Mouse (Mus musculus) spleen, embryonic (tissue): Measurements from ENCODE around the gene Cct5.

Source experiments
- CTCF ChIA-PET: fragments of 350-600 bp; sonication (Branson Sonifier 250); formaldehyde crosslinking; loops from one replicate; lab custom pipeline; 2022; lab: Charles Lee

Gene Cct5

GRCm38 (mm10) chr15:31565786-31566185 lies 35.8 kb downstream of the Cct5 start:
- CTCF ChIA-PET: no interaction called here

DNA sequence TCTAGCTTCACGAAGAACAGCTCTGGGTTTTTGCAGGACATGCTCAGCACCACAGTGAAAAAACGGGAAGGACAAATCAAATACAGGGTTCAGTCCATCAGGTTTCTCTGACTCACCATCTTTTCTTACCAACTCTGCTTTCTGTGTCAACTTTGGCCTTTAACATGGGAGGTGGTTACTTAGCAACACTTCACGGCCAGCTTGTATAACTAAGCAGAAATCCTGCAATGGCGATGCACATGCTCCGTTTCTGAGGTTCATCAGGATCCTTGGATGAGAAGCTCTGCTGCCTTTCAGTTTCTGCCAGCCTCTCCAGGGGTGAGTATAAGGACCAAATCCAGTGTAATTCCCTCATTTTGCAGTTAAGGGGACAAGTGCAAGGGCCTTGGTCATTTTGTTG lies 36.4 kb downstream of the Cct5 start, which contains the start of gene Cmbl:
Gene Cmbl, plus strand, starts transcription at position 206 of the 400 bp plus-strand sequence.
- CTCF ChIA-PET: no interaction called here

DNA sequence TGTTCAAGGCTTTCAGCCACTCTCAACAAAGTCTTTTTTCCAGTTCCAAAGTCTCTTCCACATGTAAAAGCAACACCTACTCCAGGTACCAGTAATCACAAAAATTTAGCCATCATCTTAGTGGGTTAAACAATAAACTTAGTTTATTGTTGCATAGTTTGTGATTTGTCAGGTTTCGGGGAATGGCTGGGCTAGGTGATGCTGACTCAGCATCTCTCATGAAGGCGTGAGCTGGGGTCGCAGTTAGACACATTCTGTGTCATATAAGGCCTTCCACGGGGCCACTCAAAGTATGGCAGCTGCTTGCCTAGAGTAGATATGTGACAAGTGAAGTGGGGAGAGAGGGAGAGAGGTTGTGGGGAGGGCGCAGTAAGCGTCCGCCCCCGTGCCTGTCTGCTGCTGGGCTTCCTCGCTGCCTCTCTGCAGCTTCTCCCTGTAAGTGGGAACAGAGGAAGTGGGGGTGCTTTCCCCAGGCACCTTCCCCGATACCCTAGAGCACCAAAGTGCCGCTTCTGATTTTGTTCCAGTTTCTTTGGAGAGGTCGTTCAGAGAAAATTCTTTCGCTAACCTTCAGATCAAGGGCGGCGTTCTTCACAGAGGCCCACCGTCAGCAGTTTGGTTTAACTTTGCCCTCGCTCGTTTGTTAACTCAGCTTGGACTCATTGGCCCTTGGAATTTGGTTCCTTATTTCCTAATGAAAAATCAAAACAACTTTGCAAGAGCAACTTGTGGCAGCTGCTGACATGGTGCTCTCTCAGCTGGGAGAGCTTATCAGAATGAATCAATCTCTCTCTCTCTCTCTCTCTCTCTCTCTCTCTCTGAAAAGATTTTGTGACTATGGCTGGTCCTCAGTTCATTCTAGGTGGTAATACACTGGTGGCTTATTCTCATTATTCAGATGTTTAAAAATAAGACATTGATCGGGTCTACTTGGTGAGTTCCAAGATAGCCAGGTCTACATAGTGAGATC lies 37.7 kb downstream of the Cct5 start:
- CTCF ChIA-PET: no interaction called here

GRCm38 (mm10) chr15:31562847-31563246 lies 38.8 kb downstream of the Cct5 start:
- CTCF ChIA-PET: no interaction called here

DNA sequence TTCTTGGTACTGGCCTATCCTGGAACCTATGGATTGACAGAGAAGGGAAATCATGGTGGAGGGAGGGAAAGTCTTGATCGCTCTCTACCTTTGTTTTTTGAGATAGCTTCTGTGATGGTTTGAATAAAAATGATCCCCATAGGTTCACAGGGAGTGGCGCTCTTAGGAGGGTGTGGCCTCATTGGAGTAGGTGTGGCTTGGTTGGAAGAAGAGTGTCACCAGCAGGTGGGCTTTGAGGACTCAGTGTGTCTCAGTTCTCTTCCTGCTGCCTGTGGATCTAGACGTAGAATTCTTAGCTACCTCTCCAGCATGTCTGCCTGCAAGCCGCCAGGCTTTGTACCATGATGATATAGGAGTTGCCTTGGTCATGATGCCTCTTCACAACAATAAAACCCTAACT lies 39.6 kb downstream of the Cct5 start:
- CTCF ChIA-PET: no interaction called here

DNA sequence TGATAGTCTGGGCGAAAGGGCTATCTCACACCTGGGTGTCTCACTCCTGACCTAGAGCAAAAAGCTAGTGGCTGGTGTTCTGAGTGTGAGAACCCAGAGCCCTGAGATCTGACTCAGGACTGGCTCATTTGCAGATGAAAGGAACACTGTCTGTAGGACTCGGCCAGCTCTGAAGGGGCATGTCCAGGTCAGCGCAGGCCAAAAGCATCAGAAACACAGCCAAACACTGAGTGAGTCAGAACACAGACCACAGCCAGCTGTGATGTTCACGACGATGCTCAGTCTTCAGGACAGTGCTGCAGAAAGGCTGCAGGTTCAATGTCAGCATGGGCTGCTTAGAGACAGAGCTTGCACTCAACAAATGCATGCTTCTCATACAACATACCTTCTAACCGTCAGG lies 40.2 kb downstream of the Cct5 start:
- CTCF ChIA-PET: no interaction called here

GRCm38 (mm10) chr15:31554855-31555254 lies 46.7 kb downstream of the Cct5 start:
- CTCF ChIA-PET: no interaction called here

- CTCF ChIA-PET: no interaction called here
Observed at GRCm38 (mm10) chr15:31550381-31550780, 51.2 kb downstream of the Cct5 start.

- CTCF ChIA-PET: no interaction called here
Observed at GRCm38 (mm10) chr15:31547421-31547820, 54.2 kb downstream of the Cct5 start.

DNA sequence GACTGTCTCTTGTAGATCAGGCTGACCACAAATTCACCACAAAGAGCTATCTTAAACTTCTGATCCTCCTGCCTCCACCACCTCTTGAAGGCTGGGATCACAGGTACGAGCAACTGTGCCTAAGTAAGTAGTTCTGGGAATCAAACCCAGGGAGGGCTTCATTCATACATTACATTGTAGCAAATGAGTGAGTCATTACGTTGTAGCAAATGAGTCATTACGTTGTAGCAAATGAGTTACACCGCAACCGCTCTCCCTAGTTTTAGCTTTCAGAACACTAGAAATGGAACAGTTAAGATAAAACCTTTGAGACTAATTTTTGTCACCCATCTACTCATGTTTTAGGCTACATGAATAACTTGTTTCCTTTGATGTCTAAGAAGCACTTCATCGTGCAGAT lies 55.3 kb downstream of the Cct5 start:
- CTCF ChIA-PET: no interaction called here

GRCm38 (mm10) chr15:31545058-31545457 lies 56.5 kb downstream of the Cct5 start:
- CTCF ChIA-PET: no interaction called here

DNA sequence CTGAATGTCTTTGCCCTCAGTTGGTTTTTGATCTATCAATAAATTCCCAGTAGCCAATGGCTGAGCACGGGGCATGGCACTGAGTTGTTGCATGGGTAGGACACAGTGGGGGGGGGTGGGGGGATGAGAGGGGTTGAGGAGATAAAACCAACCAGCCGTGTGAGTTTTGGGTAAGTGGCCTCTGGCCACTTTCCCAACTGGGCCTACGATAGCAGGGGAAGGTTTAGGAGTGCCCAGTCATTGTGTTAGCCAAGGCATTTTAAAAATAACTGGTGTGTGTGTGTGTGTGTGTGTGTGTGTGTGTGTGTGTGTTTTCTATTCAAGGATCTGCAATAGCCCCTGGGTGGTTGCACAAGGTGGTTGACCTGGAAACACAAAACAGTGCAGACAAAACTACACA lies 58.4 kb downstream of the Cct5 start:
- CTCF ChIA-PET: no interaction called here

DNA sequence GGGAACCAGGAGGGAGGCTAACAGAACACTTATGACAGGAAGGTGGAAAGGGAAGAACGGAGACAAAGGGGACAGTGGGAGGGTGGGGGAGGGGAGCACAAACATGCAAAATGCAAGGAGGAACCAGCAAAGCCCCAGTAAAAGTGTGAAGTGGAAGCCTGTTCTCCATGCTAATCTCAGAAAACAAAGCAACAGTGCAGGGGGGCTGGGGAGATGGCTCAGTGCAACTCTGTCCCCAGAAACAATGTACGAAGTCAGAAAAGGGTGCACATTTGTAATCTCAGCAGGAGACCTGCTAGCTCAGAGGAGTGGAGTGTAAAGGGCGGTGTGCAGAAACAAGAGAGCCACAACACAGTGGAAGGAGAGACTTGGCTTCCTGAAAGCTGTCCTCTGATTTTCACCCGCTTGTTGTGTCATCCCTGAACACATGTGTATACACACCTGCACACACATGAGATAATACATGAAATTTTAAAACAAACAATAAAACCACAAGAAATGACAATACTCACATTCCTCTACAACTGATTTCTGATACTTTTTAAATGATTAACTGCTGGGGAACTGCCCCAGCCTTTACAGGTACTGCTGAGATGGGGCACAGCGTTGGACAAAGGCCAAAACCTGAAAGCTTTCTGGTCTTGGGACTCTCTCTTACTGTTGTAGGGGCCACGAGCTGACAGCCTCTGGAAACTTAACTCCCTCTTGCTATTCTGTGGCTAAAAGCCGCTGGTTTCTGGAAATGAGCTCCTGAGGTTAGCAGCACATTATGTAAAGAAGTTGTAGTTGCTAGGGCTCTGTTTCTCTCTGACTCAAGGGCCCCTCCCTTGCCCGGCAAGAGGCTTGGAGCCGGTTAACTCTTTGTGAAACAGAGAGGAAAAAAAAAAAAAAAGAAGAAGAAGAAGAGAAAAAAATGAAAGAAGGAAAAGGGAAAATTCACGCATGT lies 59.3 kb downstream of the Cct5 start:
- CTCF ChIA-PET: interaction anchor here (0.6 kb wide), 1 partner anchor 88 kb away, joined by 3 read pairs; no protein-coding TSS in a partner anchor
